Mouse (Mus musculus): ENCODE measurements around the gene Fam53b. TPM values are rescaled to one million over a fixed set of nuclear protein-coding genes. Genes with fewer than 3 reads are reported as not detected.

Fam53b gene
- total RNA-seq, 2 experiments from 2014 or later: 41.2 to 71.7 TPM

DNA sequence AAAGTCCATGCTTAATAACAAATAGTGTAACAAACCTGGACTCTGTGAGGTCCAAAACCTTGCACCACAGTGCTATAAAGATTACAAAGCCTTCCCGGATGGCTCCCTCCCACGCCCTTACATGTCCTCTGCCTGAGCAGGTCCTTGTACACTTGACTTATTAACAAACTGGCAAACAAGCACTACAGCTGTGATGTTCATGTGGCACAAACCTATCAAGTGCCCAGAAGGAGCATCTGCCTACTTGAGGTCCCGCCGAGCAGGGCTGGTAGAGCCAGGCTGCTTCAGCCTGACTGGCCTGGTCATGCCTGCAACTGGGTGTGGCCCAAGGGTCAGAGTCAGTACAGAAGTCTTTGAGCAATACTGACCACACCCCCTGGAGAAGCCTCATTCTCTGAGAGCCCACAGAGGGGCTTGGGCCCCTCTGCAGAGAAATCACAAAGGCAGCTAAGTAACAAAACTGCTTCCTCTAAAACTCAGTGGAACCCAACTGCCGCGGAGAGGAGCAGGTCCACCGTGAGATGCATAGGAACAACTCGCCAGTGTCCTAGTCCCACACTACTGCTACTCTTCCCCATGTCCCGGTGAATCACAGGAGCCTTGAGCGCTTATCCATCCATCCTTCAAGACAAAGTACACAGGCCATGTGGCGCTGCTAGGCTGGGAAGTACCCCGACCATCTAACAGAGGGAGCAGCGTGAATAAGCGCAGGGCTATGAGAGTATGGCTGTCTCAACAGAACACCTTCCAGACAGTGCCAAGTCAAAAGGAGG is 23.1 kb downstream of the Fam53b start:
- no peak for DNase-seq (ENCODE audit: low spot score in 2 of 2)

- DNase-seq (ENCODE audit: low spot score in 2 of 2): no peak
These were observed 24.9 kb downstream of the Fam53b start for GRCm38 (mm10) chr7:132788826-132789225.

GRCm38 (mm10) chr7:132787496-132788190 is 26.0 kb downstream of the Fam53b start:
- DNase-seq (ENCODE audit: low spot score in 2 of 2): no peak

DNA sequence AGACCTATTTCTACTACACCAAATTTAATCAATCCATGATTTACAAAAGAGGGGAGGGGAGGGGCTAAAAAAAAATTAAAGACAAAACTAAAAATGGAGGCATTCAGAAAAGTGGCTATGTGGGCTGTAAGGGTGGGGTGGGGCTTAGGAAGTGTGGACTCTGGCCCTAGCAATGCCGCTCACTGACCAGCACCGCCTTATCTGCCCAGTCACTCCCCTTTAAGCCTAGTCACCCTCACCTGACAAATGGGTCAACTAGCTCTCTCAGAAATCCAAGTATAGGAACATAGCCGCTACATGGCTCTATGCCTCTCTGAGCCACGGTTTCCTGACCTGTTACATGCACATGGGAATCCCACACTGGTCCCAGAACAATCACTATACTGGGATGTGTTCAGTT is 26.7 kb downstream of the Fam53b start:
- no peak for DNase-seq (ENCODE audit: low spot score in 2 of 2)

- no peak for DNase-seq (ENCODE audit: low spot score in 2 of 2)
These were observed 27.2 kb downstream of the Fam53b start for GRCm38 (mm10) chr7:132786522-132786921.

DNA sequence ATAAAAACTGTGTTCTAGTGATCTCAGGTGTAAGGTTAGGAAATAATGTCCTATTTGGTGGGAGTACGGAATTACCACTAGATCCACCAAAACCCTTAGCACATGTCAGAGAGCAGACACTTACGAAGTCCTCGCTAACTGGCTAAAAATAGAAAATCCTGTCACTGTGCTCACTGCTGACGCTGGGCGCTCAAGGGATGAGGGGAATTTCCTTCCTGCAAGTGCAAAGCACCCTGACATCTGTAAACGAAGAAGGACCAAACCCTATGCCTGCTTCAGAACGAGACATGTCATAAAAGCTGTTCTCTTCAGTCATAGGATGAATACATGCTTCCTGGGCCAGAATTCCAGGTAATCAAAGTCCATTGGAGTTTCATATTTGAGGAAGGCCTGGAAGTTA is 27.7 kb downstream of the Fam53b start:
- DNase-seq (ENCODE audit: low spot score in 2 of 2): no peak

GRCm38 (mm10) chr7:132784101-132784500 is 29.6 kb downstream of the Fam53b start:
- no peak for DNase-seq (ENCODE audit: low spot score in 2 of 2)

- no peak for DNase-seq (ENCODE audit: low spot score in 2 of 2)
These were observed 31.8 kb downstream of the Fam53b start for GRCm38 (mm10) chr7:132781850-132782249.

DNA sequence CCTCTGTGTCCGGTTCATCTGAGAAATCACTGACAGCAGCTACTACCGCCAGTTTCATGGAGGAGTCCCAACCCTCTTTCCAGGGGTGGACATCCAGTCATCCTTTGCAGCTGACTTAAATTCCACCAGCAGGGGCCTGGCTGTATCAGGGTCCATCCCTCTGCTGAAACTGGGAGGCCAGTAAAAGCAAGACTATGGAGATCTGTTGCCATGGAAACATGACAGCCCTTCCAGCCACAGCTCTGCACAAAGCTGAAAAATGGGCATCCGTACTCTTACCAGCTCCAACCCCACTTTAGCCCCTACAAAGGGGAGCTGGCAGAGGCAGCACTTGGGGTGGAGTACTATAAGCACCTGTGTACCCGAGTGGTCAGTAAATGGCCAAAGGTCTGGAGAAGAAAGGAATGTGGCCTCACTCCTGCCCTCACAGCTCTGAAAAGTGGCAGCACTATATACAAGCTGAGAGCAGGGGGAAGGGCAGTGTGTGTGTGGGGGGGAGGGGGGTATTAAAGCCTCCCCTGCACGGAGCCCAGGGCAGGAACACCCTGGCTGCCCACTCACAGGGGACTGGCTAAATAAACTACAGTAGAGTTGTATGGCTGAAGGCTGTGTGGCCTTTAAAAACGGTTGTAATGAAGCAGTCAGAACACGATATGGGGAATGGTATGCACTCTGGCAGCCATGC is 32.4 kb downstream of the Fam53b start:
- DNase-seq (ENCODE audit: low spot score in 2 of 2): no peak

GRCm38 (mm10) chr7:132780611-132781010 is 33.1 kb downstream of the Fam53b start:
- no peak for DNase-seq (ENCODE audit: low spot score in 2 of 2)

- DNase-seq (ENCODE audit: low spot score in 2 of 2): no peak
These were observed 35.1 kb downstream of the Fam53b start for GRCm38 (mm10) chr7:132778630-132779029.

DNA sequence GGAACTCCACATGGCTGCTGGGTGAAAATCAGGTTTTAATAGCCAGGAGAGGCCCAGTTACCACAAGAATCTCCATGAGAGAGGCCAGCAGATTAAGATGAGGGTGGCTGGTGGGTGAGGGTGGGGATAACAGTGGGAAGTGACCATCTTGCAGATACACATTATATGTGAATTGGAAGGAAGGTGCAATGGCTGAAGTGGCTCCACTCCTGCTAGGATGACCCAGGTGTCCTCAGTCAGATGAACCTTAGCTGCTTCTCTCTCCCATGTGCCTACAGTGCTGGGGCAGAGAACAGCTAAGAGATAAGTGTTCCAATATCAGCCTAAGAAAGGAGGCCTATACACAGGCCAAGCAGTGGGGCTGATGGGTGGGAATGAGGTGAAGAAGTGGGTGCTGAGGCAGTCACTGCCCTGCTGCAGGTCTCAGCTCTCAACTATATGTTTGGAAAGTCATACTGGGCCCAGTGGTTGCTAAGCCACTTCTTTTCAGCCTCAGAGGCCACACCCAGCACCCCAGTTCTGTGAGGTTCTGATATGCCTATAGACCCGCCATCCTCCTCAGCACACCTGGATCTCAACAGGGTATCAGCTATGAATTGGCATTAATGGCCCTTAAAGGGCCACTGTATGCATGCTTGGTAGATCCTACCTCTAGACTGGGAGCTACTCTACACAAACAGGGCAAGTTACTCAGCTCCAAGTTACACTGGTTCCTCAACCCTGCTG is 35.8 kb downstream of the Fam53b start:
- no peak for DNase-seq (ENCODE audit: low spot score in 2 of 2)

GRCm38 (mm10) chr7:132777117-132777516 is 36.6 kb downstream of the Fam53b start:
- DNase-seq (ENCODE audit: low spot score in 2 of 2): no peak

DNA sequence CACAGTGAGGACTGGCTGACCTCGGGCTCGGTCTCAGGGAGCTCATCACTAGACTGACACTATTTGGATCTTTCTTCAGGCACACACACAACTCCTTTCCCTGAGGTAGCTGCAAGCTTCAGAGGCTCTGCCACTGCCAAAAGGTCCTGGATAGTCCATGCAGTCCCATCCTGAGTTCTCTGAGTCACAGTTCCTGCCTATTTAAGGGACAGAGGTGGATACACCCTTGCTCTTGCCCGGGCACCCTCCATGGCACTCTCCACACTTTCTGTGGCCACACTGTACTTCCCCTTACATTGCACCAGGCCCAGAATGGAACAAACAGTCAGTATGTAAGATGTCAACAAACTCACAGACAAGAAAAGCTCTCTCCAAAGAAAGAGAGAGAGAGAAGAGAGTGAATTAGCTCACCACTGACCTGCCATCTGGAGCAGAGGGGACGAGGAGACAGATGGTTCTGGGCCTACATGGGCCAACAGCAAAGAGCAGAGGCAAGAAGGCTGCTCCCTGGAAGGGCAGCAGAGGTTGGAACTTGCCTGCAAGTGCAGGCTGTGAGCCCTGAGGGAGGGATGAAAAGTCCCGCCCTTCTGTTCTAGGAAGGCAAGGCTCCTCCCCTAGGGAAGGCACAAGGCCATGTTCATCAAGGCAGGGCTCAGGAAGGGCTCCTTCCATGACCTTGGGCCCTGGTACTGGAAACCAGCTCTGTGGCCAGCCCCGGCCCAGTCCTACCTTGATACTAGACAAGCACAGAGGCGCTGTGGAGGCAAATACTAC is 37.2 kb downstream of the Fam53b start:
- peak; percentile 46 to 76 for DNase-seq (ENCODE audit: low spot score in 2 of 2)

DNA sequence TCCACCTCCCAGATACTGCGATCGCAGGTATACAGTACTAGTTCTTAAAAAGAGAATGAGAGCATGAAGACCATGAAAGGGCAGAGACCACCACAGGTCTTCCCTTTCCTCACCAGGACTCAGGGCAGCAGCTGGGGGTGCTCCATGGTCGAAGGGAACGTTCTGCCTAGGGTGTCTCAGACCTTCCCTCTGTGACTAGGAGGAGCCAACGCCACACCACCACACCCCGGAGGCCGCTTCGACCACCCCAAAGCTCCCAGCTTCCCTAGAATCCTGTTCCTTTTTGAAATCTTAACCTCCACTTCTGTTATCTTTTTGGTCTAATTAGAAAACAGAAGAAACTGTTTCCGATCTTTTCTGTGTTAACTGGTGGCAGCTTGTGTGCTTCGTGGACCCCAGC is 37.8 kb downstream of the Fam53b start:
- DNase-seq (ENCODE audit: low spot score in 2 of 2): no peak

DNA sequence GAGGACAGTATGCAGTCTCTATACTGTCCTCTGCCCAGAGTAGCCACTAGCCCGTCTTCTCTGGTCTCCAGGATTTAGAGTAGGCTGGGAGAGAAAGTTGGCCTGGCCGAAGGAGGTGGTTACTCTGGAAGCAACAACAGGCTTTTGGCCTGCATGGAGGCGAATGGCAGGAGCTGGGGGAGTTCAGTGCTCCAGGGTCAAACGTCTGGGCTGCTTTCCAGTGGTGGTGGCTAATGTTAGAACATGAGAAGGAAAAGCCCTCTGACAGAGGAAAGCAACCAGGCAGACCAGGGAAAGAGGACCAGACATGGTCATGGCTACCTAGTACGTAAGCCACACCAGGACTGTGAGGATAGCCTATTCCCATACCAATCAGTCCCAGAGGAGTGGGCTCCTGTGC is 38.4 kb downstream of the Fam53b start:
- peak in 1 of 2 experiments; percentile 63 for DNase-seq (ENCODE audit: low spot score in 2 of 2)

DNA sequence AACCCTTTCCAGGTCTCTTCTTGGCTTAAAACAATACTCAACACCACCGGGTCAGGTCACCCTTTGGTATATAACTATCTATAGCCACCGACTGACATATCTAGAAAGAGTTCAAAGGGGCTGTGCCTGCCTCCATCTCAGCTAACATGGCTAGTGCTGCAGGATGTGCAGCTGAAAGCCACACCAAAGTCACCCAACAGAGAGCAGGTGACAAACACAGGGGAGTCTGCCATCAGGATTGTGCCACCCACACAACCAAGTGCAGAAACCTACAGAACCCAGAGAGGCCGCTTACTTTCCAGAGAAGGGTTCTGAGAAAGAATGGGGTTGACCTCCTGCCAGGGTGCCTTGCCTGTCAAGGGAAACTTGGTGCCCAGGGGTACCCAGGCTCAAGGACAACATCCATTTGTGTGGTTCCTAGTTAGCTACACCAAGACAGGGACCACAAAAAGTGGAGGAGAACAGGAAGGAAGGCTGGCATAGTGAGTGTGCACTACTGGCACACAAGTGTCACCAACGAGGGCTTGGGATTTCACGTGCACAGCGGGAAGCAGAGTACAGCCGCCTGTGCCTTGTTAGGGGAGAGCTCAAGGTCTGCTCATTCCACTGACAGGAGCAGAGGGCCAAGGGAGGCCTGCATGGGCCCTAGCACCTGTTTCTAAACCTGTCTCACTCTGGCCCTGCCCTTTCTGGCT is 40.5 kb downstream of the Fam53b start:
- no peak for DNase-seq (ENCODE audit: low spot score in 2 of 2)

- no peak for DNase-seq (ENCODE audit: low spot score in 2 of 2)
These were observed 41.2 kb downstream of the Fam53b start for GRCm38 (mm10) chr7:132772440-132772839.

GRCm38 (mm10) chr7:132768498-132769344 is 45.0 kb downstream of the Fam53b start:
- DNase-seq (ENCODE audit: low spot score in 2 of 2): no peak

All from adrenal gland, adult 18-20 months (tissue).